Mouse (Mus musculus) skeletal muscle tissue, adult 2 months (tissue): ENCODE data around the gene Olfr954.

Source experiments
- DNase-seq: peaks from one replicate; pipeline ENCODE4 v3.0.0-alpha.2; 2012; ENCODE audit warnings: low read depth, low spot score

Olfr954 gene

GRCm38 (mm10) chr9:39456401-39456800, at the start of gene Olfr954:
TSS of gene Olfr954 (plus strand) at chr9:39456701.
- no peak for DNase-seq

GRCm38 (mm10) chr9:39427048-39427447, 29.5 kb upstream of the Olfr954 start, which contains the start of gene Olfr952:
TSS of gene Olfr952 (minus strand) at chr9:39427148.
- DNase-seq: no peak

- no peak for DNase-seq
Measured at GRCm38 (mm10) chr9:39471844-39472243, 15.3 kb downstream of the Olfr954 start, which contains the start of gene Olfr955. TSS of gene Olfr955 (minus strand) at chr9:39471944.

- no peak for DNase-seq
Measured at GRCm38 (mm10) chr9:39493895-39494294, 37.4 kb downstream of the Olfr954 start, which contains the start of gene Olfr44. TSS of gene Olfr44 (minus strand) at chr9:39493995.

- DNase-seq: peak; percentile 9
Measured at GRCm38 (mm10) chr9:39508998-39509397, 52.5 kb downstream of the Olfr954 start.

GRCm38 (mm10) chr9:39509412-39509811, 52.9 kb downstream of the Olfr954 start:
- no peak for DNase-seq
